Mouse (Mus musculus) G1E (cell line): ENCODE data around the gene Slc19a1. TPM values are rescaled to one million over a fixed set of nuclear protein-coding genes. Genes with fewer than 3 reads are reported as not detected.

ENCODE experiments used
- ATAC-seq: 2 replicates; pipeline ENCODE4 v1.8.0; 2016; ENCODE audit warnings: mild to moderate bottlenecking; ENCODE audit not compliant: insufficient number of reproducible peaks, poor library complexity, low FRiP score, severe bottlenecking; ENCODE audit errors: extremely low read depth
- DNase-seq: peaks from one replicate; pipeline ENCODE4 v3.0.0; 2012; ENCODE audit warnings: low spot score
- H3K27me3 ChIP-seq: 2 replicates; pipeline ENCODE4 v1.6.1; 2012; ENCODE audit warnings: mild to moderate bottlenecking, low read length, inconsistent platforms; ENCODE audit not compliant: insufficient read depth
- H3K36me3 ChIP-seq: replicated peaks from 2 replicates; pipeline ENCODE3; 2012; ENCODE audit warnings: mild to moderate bottlenecking, inconsistent platforms
- H3K4me1 ChIP-seq: 2 replicates; pipeline ENCODE4 v1.6.1; 2012; ENCODE audit warnings: low read depth, low read length, inconsistent platforms, mixed read lengths; ENCODE audit not compliant: insufficient read depth
- H3K4me3 ChIP-seq: 2 replicates; pipeline ENCODE4 v1.5.1; 2012; ENCODE audit warnings: low read depth, mild to moderate bottlenecking, inconsistent platforms, low read length, moderate library complexity, mixed read lengths
- H3K9me3 ChIP-seq: replicated peaks from 2 replicates; pipeline ENCODE4 v1.6.1; 2012; ENCODE audit warnings: inconsistent platforms
- CTCF ChIP-seq: IDR thresholded peaks from 2 replicates; pipeline ENCODE4 v1.5.1; 2012; ENCODE audit warnings: low read depth, low read length, inconsistent platforms, mixed read lengths
- GATA1 ChIP-seq: IDR thresholded peaks from 2 replicates; pipeline ENCODE4 v1.6.1; 2012; ENCODE audit warnings: borderline replicate concordance, low read length, inconsistent platforms, mixed read lengths
- GATA2 ChIP-seq: IDR thresholded peaks from 2 replicates; pipeline ENCODE4 v1.6.1; 2012; ENCODE audit warnings: low read depth, low read length, inconsistent platforms, borderline replicate concordance
- POLR2AphosphoS5 ChIP-seq: IDR thresholded peaks from 2 replicates; pipeline ENCODE4 v1.6.1; 2012; ENCODE audit warnings: low read depth, low read length, inconsistent platforms; ENCODE audit not compliant: insufficient replicate concordance
- TAL1 ChIP-seq: conservative IDR thresholded peaks from 2 replicates; pipeline ENCODE4 v1.6.1; 2012; ENCODE audit warnings: low read depth, low read length, inconsistent platforms, mixed read lengths
- polyA plus RNA-seq: library from polyadenylated mRNA; stranded (reverse); fragments of >175 nt; gene quantifications from 2 replicates; pipeline ENCODE4 v1.2.3, GENCODE M21; 2012
- total RNA-seq, 2 experiments: library from RNA; stranded (forward) in 1 of 2; stranded (reverse) in 1 of 2; fragments of 200-1000 nt in 1 of 2; fragments of >200 nt in 1 of 2; fragmentation: Nextera tagmentation in 1 of 2; gene quantifications; 2 replicates each; pipeline ENCODE4 v1.2.3; 2014 to 2017

Slc19a1 gene
- total and polyA plus RNA-seq, 3 experiments, result 9.8 to 39.0 (median 10.5) TPM

DNA sequence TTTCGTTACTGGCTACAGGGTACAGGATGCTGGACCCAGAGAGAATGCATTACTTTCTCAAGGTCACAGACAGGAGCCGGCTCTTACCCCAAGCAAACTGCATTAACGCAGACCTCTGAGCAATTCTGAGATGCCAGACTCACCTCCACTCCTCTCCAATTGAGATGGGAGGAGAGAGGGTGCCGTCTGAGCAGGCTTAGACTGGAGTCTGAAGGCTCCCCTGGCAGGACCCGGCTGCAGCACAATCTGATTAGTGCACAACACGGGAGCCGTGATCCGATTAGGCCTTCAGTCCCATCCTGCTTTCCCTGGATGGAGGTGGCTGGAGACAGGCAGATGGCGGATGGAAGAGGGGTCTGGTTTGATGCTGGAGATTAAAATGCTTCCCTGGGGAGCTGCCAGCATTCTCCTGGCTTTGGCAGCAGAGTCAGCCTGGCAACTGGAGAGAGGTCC, 23.9 kb upstream of the Slc19a1 start:
- Histone ChIP-seq H3K4me3 (no peak overlapping the region), H3K36me3 (no peaks in the 10 kb centered on the region), H3K9me3 (no peaks in the 10 kb centered on the region), H3K4me1 (no peaks in the 10 kb centered on the region), H3K27me3 (no peaks in the 10 kb centered on the region)
- no peak for ATAC-seq
- TF ChIP-seq GATA1 (no peak), TAL1 (no peak), GATA2 (no peak), POLR2AphosphoS5 (no peak), CTCF (no peak)
- no peak for DNase-seq

DNA sequence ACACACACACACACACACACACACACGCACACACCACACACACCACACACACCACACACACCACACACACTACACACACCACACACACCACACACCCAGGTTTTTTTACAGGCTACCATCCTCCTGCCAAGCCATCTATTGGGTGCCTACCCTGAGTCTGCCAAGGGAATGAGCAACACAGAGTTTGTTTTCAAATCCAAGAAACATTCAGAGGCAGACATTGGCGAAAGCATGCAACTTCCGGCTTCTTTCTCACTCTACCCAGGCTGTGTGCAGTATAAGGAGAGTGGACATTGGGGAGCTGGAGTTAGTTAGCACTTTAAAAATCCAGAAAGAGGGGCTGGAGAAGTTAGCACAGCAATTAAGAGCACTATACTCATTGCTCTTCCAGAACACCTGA, 23.3 kb upstream of the Slc19a1 start:
- Histone ChIP-seq H3K4me3 (no peak overlapping the region), H3K36me3 (no peaks in the 10 kb centered on the region), H3K9me3 (no peaks in the 10 kb centered on the region), H3K27me3 (no peaks in the 10 kb centered on the region), H3K4me1 (no peaks in the 10 kb centered on the region)
- no peak for TF ChIP-seq POLR2AphosphoS5
- no peak for TF ChIP-seq TAL1
- DNase-seq (no peak), ATAC-seq (no peak)

- Histone ChIP-seq H3K27me3 (peaks cover 12% of the 10 kb centered on the region), H3K4me3 (no peak overlapping the region), H3K36me3 (no peaks in the 10 kb centered on the region), H3K4me1 (no peaks in the 10 kb centered on the region), H3K9me3 (no peaks in the 10 kb centered on the region)
- no peak for TF ChIP-seq TAL1
- no peak for TF ChIP-seq CTCF
- TF ChIP-seq GATA1, result no peak
- no peak for TF ChIP-seq GATA2
- TF ChIP-seq POLR2AphosphoS5, result no peak
- DNase-seq, result no peak
- ATAC-seq, result no peak
Measured at GRCm38 (mm10) chr10:77011681-77012080, 20.4 kb upstream of the Slc19a1 start.

GRCm38 (mm10) chr10:77016080-77016479, 16.0 kb upstream of the Slc19a1 start:
- H3K9me3 ChIP-seq, result no peaks in the 10 kb centered on the region
- H3K4me3 ChIP-seq, result no peak overlapping the region
- no peak for TF ChIP-seq POLR2AphosphoS5
- TF ChIP-seq TAL1, result no peak
- TF ChIP-seq GATA1, result no peak
- no peak for TF ChIP-seq GATA2
- no peak for TF ChIP-seq CTCF
- H3K27me3 ChIP-seq, result peaks cover 23% of the 10 kb centered on the region
- no peaks in the 10 kb centered on the region for H3K36me3 ChIP-seq
- ATAC-seq (no peak), DNase-seq (no peak)
- no peaks in the 10 kb centered on the region for H3K4me1 ChIP-seq

DNA sequence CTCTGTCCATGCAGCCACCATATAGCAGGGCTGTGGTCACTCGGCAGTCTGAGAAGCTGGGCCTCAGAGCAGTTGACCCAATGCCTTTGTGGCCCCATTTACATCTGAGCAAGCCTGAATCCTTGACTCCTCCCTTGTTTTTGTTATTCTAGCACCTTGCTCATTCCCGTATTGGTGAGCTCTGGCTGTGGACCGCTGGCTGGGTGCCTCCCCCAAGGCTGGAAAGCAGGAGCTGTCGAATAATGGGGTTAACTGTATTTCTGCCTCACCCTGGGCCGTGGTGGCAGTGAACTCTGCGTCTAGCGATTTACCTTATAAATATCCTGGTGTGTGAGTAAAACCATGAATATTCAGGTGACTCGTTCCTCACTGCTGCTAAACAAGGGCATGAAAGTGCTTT, 15.5 kb upstream of the Slc19a1 start:
- Histone ChIP-seq H3K4me3 (no peak overlapping the region), H3K27me3 (peaks cover 23% of the 10 kb centered on the region), H3K36me3 (no peaks in the 10 kb centered on the region), H3K9me3 (no peaks in the 10 kb centered on the region), H3K4me1 (peaks cover under 1% of the 10 kb centered on the region; the same call in 1 of the 2 replicates)
- DNase-seq, result no peak
- TF ChIP-seq TAL1 (no peak), POLR2AphosphoS5 (no peak), CTCF (no peak), GATA1 (no peak), GATA2 (no peak)
- no peak for ATAC-seq

GRCm38 (mm10) chr10:77017061-77017460, 15.0 kb upstream of the Slc19a1 start:
- TF ChIP-seq GATA2 (no peak), CTCF (no peak), GATA1 (no peak), POLR2AphosphoS5 (no peak), TAL1 (no peak)
- Histone ChIP-seq H3K4me1 (peaks cover 2% of the 10 kb centered on the region; the same call in 1 of the 2 replicates), H3K36me3 (no peaks in the 10 kb centered on the region), H3K27me3 (peaks cover 26% of the 10 kb centered on the region), H3K4me3 (no peak overlapping the region), H3K9me3 (no peaks in the 10 kb centered on the region)
- DNase-seq (no peak), ATAC-seq (no peak)
